ENCODE assay signal across 17 mouse cellular contexts in genomic region chr10:61297477-61297876, GRCm38 (mm10). TPM values are rescaled to one million over a fixed set of nuclear protein-coding genes. Genes with fewer than 3 reads are reported as not detected.
DNase-seq lines count a peak whose midpoint lies in the region; ATAC-seq and TF ChIP-seq lines count a peak whose summit lies in the region.
"Had no signal": no experiment of that assay in that cellular context is flagged by ENCODE, and none has a peak within 500 bp of the region (broad histone marks: within the 10 kb centered on the region; RNA-seq: fewer than 3 reads in every experiment).

Gene Prf1, plus strand, starts transcription at chr10:61297833.

- no peaks in the 10 kb centered on the region for H3K36me3 ChIP-seq in spleen, adult 2 months (ENCODE audit: control insufficient read depth, insufficient read depth, low read length)
- H3K36me3 ChIP-seq in heart, embryonic 10.5 days: no peaks in the 10 kb centered on the region
- H3K36me3 ChIP-seq: heart, embryonic 13.5 days; hindbrain, embryonic 15.5 days; kidney, embryonic 15.5 days; liver, embryonic 15.5 days had no signal

- peak within 1 kb of the TSS; percentile 42 for H3K4me3 ChIP-seq in spleen, adult 2 months (ENCODE audit: extremely low read depth, insufficient read depth, insufficient read length)
- H3K4me3 ChIP-seq in heart, embryonic 10.5 days: no peak within 1 kb of the TSS
- H3K4me3 ChIP-seq: erythroblast, embryonic 14.5 days; heart, embryonic 13.5 days; hindbrain, embryonic 15.5 days; kidney, embryonic 15.5 days; liver, embryonic 15.5 days had no signal

- DNase-seq in spleen, adult 12 weeks (ENCODE audit: low spot score): peak; percentile 25
- no peak for DNase-seq in spleen, postnatal 4 days (ENCODE audit: low spot score in 2 of 2)
- peak; percentile 53 to 55 for DNase-seq in spleen, adult 2 months (ENCODE audit: low read depth in 1 of 2, low spot score in 2 of 2)
- DNase-seq in thymus, postnatal 4 days: peak; percentile 78
- no peak for DNase-seq in heart, embryonic 10.5 days (ENCODE audit: low spot score)
- DNase-seq in kidney, postnatal 36 days: no peak
- no peak for DNase-seq in kidney, adult 9 months
- DNase-seq: cerebellum, adult 8-10 months; gastrocnemius, postnatal 25 days had no signal

- H3K27me3 ChIP-seq in spleen, adult 2 months (ENCODE audit: control insufficient read depth, insufficient read depth, low read length): no peaks in the 10 kb centered on the region
- no peaks in the 10 kb centered on the region for H3K27me3 ChIP-seq in heart, embryonic 10.5 days (ENCODE audit: insufficient read depth, poor library complexity, severe bottlenecking)
- H3K27me3 ChIP-seq: heart, embryonic 13.5 days; hindbrain, embryonic 15.5 days; kidney, embryonic 15.5 days; liver, embryonic 15.5 days had no signal

- H3K9me3 ChIP-seq in heart, embryonic 10.5 days: no peaks in the 10 kb centered on the region
- H3K9me3 ChIP-seq: heart, embryonic 13.5 days; hindbrain, embryonic 15.5 days; kidney, embryonic 15.5 days; liver, embryonic 15.5 days had no signal

- H3K4me1 ChIP-seq in spleen, adult 2 months (ENCODE audit: control insufficient read depth, insufficient read depth, insufficient read length): peaks cover 4% of the 10 kb centered on the region; the same call in 1 of the 2 replicates
- H3K4me1 ChIP-seq in heart, embryonic 10.5 days: peaks cover 5% of the 10 kb centered on the region; the same call in 1 of the 2 replicates
- H3K4me1 ChIP-seq: hindbrain, embryonic 15.5 days; kidney, embryonic 15.5 days; liver, embryonic 15.5 days had no signal

- WGBS in spleen, adult 2 months: 26% methylated on average over 7 of the region's 7 CpGs
- 76% methylated on average over 7 of the region's 7 CpGs for WGBS in heart, embryonic 10.5 days

- peak; percentile 83 for ATAC-seq in inflammation-experienced regulatory T-cells, adult 6 months

- no peak for TF ChIP-seq POLR2A in spleen, adult 2 months (IDR thresholded peaks at IDR 0.05; ENCODE audit: low read depth, low read length)

- H3K27ac ChIP-seq in spleen, adult 2 months (ENCODE audit: insufficient read depth, low read length): peak within 1 kb of the TSS; percentile 51
- no peak within 1 kb of the TSS for H3K27ac ChIP-seq in heart, embryonic 10.5 days
- H3K27ac ChIP-seq: heart, embryonic 13.5 days; hindbrain, embryonic 15.5 days; kidney, embryonic 15.5 days; liver, embryonic 15.5 days; stomach, postnatal 0 days had no signal

- TF ChIP-seq CTCF in spleen, adult 2 months (IDR thresholded peaks at IDR 0.05; ENCODE audit: extremely low read depth, insufficient read depth, insufficient read length, insufficient replicate concordance): no peak

RNA-seq across cellular contexts. Expression of gene Prf1, which starts in this region (rescaled TPM):
- polyA plus RNA-seq in inflammation-experienced regulatory T-cells, adult 6 months (2017; shearing (Covaris generic)): 10 to 100 TPM in 1 of 3 experiments, 1 to 10 TPM in 2; 5.3 to 31.6 (median 6.0) TPM
- polyA plus RNA-seq in spleen, adult 2 months (2012; rRNA removed): 16.2 and 17.4 TPM in 2 replicates
- not detected in 2 replicates for polyA plus RNA-seq in heart, embryonic 10.5 days (2016; fragmentation: Nextera tagmentation; extraction: Ambion mirVana)
- polyA plus RNA-seq: erythroblast, embryonic 14.5 days; heart, embryonic 13.5 days; hindbrain, embryonic 15.5 days; kidney, embryonic 15.5 days; limb, embryonic 11.5 days; stomach, postnatal 0 days had no signal

Comparison
In these comparisons a context has a peak if more than half of its experiments do, and no peak if none do; other contexts are left out.
1. DNase-seq: peak in spleen, adult 12 weeks (single experiment), spleen, adult 2 months (2 of 2) and thymus, postnatal 4 days (single experiment); none in spleen, postnatal 4 days (0 of 2), heart, embryonic 10.5 days (single experiment), kidney, postnatal 36 days (0 of 2) and kidney, adult 9 months (single experiment).